Mouse (Mus musculus) lung, embryonic 16.5 days (tissue): Measurements from ENCODE around the gene Kcnc1. TPM values are rescaled to one million over a fixed set of nuclear protein-coding genes. Genes with fewer than 3 reads are reported as not detected.

Experiments
- ATAC-seq: fragments of 200-750 bp; cut with Nextera tagmentation; 2 replicates; pipeline ENCODE4 v1.8.0; 2017; ENCODE audit warnings: low read depth, mild to moderate bottlenecking, moderate library complexity
- H3K27ac ChIP-seq: fragments of 300-500 bp; sonication (generic); 2 replicates; pipeline ENCODE4 v1.5.1; 2014; ENCODE audit warnings: mild to moderate bottlenecking, control low read depth, low read length
- H3K27me3 ChIP-seq: fragments of 300-500 bp; sonication (generic); 2 replicates; pipeline ENCODE4 v1.6.1; 2014; ENCODE audit warnings: low read depth, low read length, mixed read lengths; ENCODE audit not compliant: control insufficient read depth, insufficient read depth
- H3K36me3 ChIP-seq: fragments of 300-500 bp; sonication (generic); 2 replicates; pipeline ENCODE4 v1.6.1; 2014; ENCODE audit warnings: low read length; ENCODE audit not compliant: control insufficient read depth, insufficient read depth
- H3K4me1 ChIP-seq: fragments of 300-500 bp; sonication (generic); replicated peaks from 2 replicates; pipeline ENCODE4 v1.6.1; 2014; ENCODE audit warnings: low read length, mixed read lengths; ENCODE audit not compliant: control insufficient read depth, insufficient read depth
- H3K4me2 ChIP-seq: fragments of 300-500 bp; sonication (generic); 2 replicates; pipeline ENCODE4 v1.6.1; 2014; ENCODE audit warnings: low read depth, low read length, control low read depth
- H3K4me3 ChIP-seq: fragments of 300-500 bp; sonication (generic); 2 replicates; pipeline ENCODE4 v1.5.1; 2014; ENCODE audit warnings: mild to moderate bottlenecking, low read length, control low read depth
- H3K9ac ChIP-seq: fragments of 300-500 bp; sonication (generic); 2 replicates; pipeline ENCODE4 v1.6.1; 2014; ENCODE audit warnings: low read length, control low read depth
- H3K9me3 ChIP-seq: fragments of 300-500 bp; sonication (generic); 2 replicates; pipeline ENCODE4 v1.6.1; 2016; ENCODE audit warnings: low read length; ENCODE audit not compliant: control insufficient read depth
- WGBS: fragments of 180-500 bp; shearing (Covaris S2); extraction: QIAGEN DNeasy Blood & Tissue Kit; methylation state at CpG from one replicate; pipeline ENCODE4 v1.1.7; 2014; 5-methylcytosine and 5-hydroxymethylcytosine counted together
- polyA plus RNA-seq: library from polyadenylated mRNA; unstranded; fragments of >200 nt; fragmentation: Nextera tagmentation; extraction: Ambion mirVana; gene quantifications from 2 replicates; pipeline ENCODE4 v1.2.1, GENCODE M21; 2015

Kcnc1 gene
- polyA plus RNA-seq, 1 experiment from 2014 or later = 0.30 TPM

DNA sequence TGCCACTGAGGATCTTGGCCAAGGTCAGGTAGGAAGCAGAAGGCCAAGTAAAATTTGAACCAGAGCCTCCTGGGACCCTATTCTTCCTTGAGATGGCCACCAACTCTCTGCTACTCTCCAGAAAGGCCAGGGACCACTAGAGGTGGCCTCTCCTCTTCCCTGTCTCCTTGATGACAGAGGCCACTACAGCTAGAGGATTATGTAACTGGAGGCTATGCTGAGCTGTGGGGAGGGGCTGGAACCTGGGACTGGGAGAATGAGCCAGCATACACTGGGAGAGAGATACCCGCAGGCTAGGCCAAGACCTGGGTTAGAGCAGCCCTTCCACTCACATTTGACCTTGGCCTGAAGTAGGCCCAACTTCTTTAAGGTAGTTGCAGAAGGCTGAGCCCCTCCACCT lies 3.4 kb downstream of the Kcnc1 start:
- WGBS = 85% methylated on average over 1 of the region's 1 CpGs
- Histone ChIP-seq H3K27me3 (peaks cover 55% of the 10 kb centered on the region), H3K4me3 (no peak overlapping the region), H3K36me3 (no peaks in the 10 kb centered on the region), H3K9me3 (no peaks in the 10 kb centered on the region), H3K27ac (no peak overlapping the region), H3K4me1 (peaks cover 9% of the 10 kb centered on the region), H3K4me2 (no peak overlapping the region), H3K9ac (no peak overlapping the region)
- no peak for ATAC-seq

DNA sequence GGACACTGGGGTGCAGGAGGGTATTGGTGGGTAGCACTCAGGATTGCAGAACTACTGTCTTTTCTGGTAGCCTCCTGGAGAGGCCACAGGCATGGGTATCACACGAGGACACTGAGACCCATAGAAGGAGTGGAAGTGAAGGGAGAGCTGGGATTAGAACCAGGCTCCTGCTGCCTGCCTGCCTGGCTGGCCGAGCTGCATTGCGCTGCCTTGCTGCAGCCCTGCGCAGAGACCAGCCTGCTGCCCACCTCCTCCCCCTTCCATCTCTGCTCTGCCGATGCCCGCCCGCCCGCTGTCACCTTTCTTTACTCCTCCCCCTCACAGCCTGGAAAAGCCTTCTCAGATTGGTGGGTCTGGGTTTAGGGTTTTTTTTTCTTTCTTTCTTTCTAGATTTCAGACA lies 4.0 kb downstream of the Kcnc1 start:
- no peak overlapping the region for H3K9ac ChIP-seq
- peaks cover 48% of the 10 kb centered on the region for H3K27me3 ChIP-seq
- H3K36me3 ChIP-seq = no peaks in the 10 kb centered on the region
- no peak overlapping the region for H3K4me3 ChIP-seq
- ATAC-seq = no peak
- H3K4me2 ChIP-seq = no peak overlapping the region
- H3K4me1 ChIP-seq = peaks cover 9% of the 10 kb centered on the region
- 43% methylated on average over 8 of the region's 8 CpGs for WGBS
- no peak overlapping the region for H3K27ac ChIP-seq
- H3K9me3 ChIP-seq = no peaks in the 10 kb centered on the region

DNA sequence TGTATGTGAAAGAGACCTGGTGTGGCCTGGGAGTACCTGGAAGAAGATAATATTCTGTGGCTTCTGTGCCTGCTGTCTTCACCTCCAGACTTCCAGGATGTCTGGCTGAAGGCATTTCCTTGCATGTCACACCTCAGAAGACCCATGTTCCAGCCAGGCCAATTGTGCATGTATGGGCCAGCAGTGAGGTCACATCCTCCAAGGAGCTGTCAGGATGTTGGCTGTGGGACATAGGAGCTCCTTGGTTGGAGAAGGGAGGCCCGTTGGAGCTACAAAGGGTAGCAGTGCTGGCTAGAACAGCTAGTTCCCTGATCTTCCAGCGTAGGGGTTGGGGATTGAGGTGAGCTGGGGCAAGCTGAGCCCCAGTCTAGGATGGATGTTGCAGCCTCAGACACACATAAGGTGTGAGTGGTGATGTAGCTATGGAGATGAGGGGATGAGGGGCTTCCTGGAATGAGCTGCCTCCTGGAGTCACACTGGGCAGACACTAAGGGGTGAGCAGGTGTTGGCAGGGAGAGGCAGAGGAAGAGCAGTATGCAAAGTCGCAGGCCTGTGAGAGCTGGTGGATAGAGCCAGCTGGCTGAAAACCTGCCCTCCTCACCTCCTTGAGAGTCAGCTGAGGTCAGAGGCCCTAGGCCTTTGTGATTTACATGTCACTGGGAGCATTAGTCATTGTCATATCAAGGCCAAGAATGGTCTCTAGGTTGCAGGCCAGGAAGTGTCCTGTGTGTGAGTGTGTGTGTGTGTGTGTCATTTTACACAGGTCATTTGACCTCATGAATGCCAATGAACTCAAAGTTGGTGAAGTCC lies 5.3 kb downstream of the Kcnc1 start:
- H3K27ac ChIP-seq = no peak overlapping the region
- no peaks in the 10 kb centered on the region for H3K9me3 ChIP-seq
- no peak for ATAC-seq
- no peak overlapping the region for H3K9ac ChIP-seq
- 60% methylated on average over 3 of the region's 3 CpGs for WGBS
- H3K4me1 ChIP-seq = peaks cover 5% of the 10 kb centered on the region
- no peak overlapping the region for H3K4me2 ChIP-seq
- no peak overlapping the region for H3K4me3 ChIP-seq
- no peaks in the 10 kb centered on the region for H3K36me3 ChIP-seq
- H3K27me3 ChIP-seq = peaks cover 36% of the 10 kb centered on the region

DNA sequence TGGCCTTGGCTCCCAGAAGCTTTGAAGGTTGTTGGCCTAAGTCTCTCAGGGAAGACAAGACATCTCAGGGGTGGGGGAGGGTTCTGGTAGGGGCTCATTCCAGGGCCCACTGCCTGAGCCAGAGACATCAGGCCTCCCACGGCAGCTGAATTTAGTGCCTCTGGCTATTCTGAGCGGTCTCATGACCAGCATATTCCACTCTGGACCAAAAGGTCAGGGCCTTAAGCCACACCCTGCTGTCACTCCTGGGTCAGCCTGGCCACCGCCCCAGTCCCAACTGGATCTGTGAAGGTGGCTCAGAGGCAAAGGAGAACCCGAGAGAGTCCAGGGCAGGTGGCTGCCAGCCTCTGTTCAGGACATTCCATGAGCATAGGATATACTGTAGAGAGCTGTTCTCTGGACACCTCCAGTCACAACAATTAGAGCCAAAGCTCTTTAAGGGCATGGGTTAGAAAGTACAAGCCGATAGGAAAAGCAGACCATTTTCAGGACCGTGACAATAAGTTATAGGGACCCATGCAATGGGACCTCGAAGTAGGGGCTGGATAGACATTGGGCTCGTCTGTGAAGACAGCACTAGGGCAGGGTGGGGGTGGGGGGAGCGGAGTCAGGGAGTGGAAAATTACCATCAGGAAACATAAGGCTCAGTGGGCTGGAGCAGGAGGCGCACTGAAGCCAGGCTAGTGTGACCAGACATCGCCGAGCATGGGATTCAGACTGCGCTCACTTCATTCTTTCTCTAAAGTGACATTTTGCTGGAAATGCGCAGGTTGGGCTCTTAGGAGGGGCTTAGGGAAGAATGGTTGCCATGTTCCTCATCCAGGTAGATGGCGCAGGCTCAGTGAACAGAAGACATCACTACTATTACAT lies 7.6 kb downstream of the Kcnc1 start:
- Histone ChIP-seq H3K4me1 (no peaks in the 10 kb centered on the region), H3K27me3 (peaks cover 13% of the 10 kb centered on the region), H3K4me3 (no peak overlapping the region), H3K36me3 (no peaks in the 10 kb centered on the region), H3K9me3 (no peaks in the 10 kb centered on the region), H3K4me2 (no peak overlapping the region), H3K9ac (no peak overlapping the region), H3K27ac (no peak overlapping the region)
- ATAC-seq = no peak
- WGBS = 76% methylated on average over 15 of the region's 15 CpGs

DNA sequence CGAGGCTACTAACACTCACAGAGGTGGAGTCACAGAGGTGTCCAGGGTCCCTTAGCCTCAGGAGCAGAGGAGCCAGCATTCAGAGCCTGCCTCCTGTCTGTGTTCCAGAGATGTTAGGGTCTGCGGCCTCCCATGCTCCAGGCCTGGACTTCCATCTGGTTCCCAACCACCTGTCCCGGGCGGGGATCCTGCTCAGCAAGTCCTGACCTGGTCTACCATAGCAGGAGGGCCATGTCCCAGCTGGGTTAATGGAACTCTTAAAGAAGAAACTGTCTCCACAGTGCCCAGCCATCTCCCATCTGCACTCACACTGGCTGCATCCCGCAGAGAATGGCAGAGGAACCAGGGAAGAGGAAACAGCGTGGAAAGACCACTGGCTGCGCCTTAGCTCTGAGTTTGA lies 8.5 kb downstream of the Kcnc1 start:
- H3K27ac ChIP-seq = no peak overlapping the region
- WGBS = 73% methylated on average over 7 of the region's 7 CpGs
- no peak for ATAC-seq

DNA sequence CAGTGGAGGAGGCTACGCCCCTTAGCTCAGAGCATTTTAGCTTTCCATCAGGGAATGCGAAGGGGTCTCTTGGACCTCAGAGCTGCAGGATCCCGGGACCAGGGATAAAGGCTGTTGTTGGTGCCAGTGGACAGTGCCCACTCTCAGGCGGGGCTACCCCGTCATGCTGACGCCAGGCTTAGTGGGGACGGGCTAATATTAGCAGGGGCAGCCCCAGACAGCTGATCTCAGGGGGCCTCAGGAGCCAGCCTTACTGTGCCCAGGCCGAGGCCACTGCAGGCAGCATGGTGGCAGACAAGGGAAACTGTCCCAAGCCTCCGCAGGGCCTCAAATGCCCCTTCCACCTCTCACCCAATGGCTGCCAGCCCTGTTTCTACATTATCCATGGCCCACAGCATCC lies 12.3 kb downstream of the Kcnc1 start:
- ATAC-seq = no peak
- no peaks in the 10 kb centered on the region for H3K36me3 ChIP-seq
- no peaks in the 10 kb centered on the region for H3K9me3 ChIP-seq
- H3K4me1 ChIP-seq = no peaks in the 10 kb centered on the region
- H3K4me3 ChIP-seq = no peak overlapping the region
- no peaks in the 10 kb centered on the region for H3K27me3 ChIP-seq
- H3K4me2 ChIP-seq = no peak overlapping the region
- no peak overlapping the region for H3K9ac ChIP-seq
- H3K27ac ChIP-seq = no peak overlapping the region
- WGBS = 75% methylated on average over 9 of the region's 9 CpGs

More for the DNA sequence above, 8.5 kb downstream of the Kcnc1 start:
- H3K4me2 ChIP-seq = no peak overlapping the region
- no peak overlapping the region for H3K9ac ChIP-seq
- no peaks in the 10 kb centered on the region for H3K9me3 ChIP-seq
- peaks cover 5% of the 10 kb centered on the region; the same call in 1 of the 2 replicates for H3K27me3 ChIP-seq
- no peaks in the 10 kb centered on the region for H3K4me1 ChIP-seq
- H3K4me3 ChIP-seq = no peak overlapping the region
- H3K36me3 ChIP-seq = no peaks in the 10 kb centered on the region

DNA sequence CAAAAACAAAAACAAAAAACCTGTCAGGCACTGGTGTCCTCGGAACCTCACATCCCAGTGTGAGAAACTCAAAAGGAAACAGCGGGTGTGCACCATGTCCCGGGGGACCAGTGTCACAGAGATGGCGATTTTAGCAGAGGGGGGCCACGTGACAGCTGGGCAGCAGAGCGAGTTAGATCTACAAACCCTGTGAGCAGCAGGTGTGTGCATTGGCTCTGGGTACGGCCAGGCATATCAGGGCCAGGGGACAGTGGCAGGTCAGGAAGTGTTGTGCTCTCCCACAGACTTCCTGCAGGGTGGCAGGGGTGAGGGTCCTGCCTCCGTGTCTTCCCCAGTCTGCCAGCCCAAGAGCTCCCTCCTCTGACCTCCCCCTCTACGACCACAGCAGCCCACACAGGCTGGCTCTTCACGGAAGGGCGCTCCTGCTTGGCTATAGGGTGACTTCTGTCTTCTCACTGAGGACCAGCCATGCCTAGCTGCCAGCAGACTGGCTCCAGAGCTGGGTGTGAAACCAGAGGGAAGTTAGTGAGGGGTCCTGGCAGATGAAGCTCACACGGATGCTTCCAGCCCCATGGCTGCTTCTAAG lies 13.0 kb downstream of the Kcnc1 start:
- WGBS = 46% methylated on average over 12 of the region's 12 CpGs
- Histone ChIP-seq H3K9ac (no peak overlapping the region), H3K4me1 (no peaks in the 10 kb centered on the region), H3K4me3 (no peak overlapping the region), H3K27me3 (no peaks in the 10 kb centered on the region), H3K9me3 (no peaks in the 10 kb centered on the region), H3K27ac (no peak overlapping the region), H3K4me2 (no peak overlapping the region), H3K36me3 (no peaks in the 10 kb centered on the region)
- ATAC-seq = no peak

DNA sequence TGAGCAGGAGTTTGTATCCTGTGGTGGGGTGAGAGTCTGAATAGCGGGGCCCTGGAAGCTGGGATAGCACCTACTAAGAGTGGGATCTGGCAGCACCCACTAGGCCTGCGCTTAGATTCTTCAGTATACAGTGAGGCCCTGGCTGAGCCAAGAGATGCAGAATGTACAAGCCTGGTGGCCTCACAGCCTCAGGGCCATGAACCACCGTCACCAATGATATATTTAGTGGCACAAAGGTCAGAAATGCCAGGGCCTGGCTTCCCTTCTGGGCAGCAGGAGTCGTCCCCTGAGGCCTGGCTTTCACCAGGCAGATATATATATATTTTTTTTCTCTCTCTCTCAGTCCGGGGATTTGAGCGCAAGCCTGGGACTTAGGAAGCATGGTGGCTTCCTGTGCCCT lies 14.4 kb downstream of the Kcnc1 start:
- no peaks in the 10 kb centered on the region for H3K27me3 ChIP-seq
- WGBS = 75% methylated on average over 6 of the region's 6 CpGs
- no peak overlapping the region for H3K9ac ChIP-seq
- H3K4me2 ChIP-seq = no peak overlapping the region
- H3K4me3 ChIP-seq = no peak overlapping the region
- ATAC-seq = no peak
- no peaks in the 10 kb centered on the region for H3K9me3 ChIP-seq
- no peaks in the 10 kb centered on the region for H3K36me3 ChIP-seq
- H3K4me1 ChIP-seq = no peaks in the 10 kb centered on the region
- H3K27ac ChIP-seq = no peak overlapping the region

DNA sequence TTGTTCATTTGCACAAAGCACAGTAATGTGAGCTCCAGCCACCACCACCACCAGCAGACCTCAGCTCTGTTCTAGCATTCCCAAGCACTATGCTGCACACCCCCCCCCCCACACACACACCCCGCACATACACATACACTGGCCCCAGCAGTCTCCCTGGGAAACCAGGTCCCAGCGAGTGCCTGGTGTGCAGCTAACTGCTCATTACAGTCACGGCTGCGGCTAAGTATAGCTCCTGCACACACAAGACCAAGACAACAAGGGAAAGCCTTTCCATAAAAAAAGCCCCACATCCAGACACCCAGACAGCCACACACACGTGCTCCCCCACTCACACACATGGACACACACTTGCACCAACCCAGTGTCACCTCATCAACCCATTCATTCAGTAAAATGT lies 16.5 kb downstream of the Kcnc1 start:
- H3K4me2 ChIP-seq = no peak overlapping the region
- 68% methylated on average over 5 of the region's 5 CpGs for WGBS
- no peaks in the 10 kb centered on the region for H3K4me1 ChIP-seq
- H3K27ac ChIP-seq = no peak overlapping the region
- H3K9ac ChIP-seq = no peak overlapping the region
- no peak overlapping the region for H3K4me3 ChIP-seq
- no peaks in the 10 kb centered on the region for H3K36me3 ChIP-seq
- H3K9me3 ChIP-seq = no peaks in the 10 kb centered on the region
- no peaks in the 10 kb centered on the region for H3K27me3 ChIP-seq
- no peak for ATAC-seq
